Mouse (Mus musculus): Measurements from ENCODE around the gene Fam122a. TPM values are rescaled to one million over a fixed set of nuclear protein-coding genes. Genes with fewer than 3 reads are reported as not detected.

The Fam122a gene
- polyA plus RNA-seq, 1 experiment from 2014 or later, result 47.6 TPM

GRCm38 (mm10) chr19:24452441-24452898, 24.7 kb downstream of the Fam122a start:
- H3K9ac ChIP-seq, result 0 out of 2 replicates have a peak overlapping the region, but pooled peaks have one; percentile 1
- H3K4me1 ChIP-seq, result peaks cover 40% of the 10 kb centered on the region
- WGBS (ENCODE audit: insufficient replicate concordance), result 18% methylated on average over 3 of the region's 3 CpGs
- no peaks in the 10 kb centered on the region for H3K36me3 ChIP-seq
- peak overlapping the region; percentile 38 for H3K4me2 ChIP-seq
- peak; percentile 94 for ATAC-seq
- H3K27me3 ChIP-seq (replicated peaks), result no peaks in the 10 kb centered on the region
- H3K9me3 ChIP-seq (replicated peaks), result no peaks in the 10 kb centered on the region
- H3K27ac ChIP-seq, result peak overlapping the region; percentile 52
- H3K4me3 ChIP-seq, result no peak overlapping the region

- H3K36me3 ChIP-seq, result no peaks in the 10 kb centered on the region
- 73% methylated on average over 3 of the region's 3 CpGs for WGBS (ENCODE audit: insufficient replicate concordance)
- H3K4me2 ChIP-seq, result no peak overlapping the region
- ATAC-seq, result no peak
- peak overlapping the region; percentile 52 for H3K27ac ChIP-seq
- peaks cover 40% of the 10 kb centered on the region for H3K4me1 ChIP-seq
- H3K4me3 ChIP-seq, result no peak overlapping the region
- H3K9me3 ChIP-seq (replicated peaks), result no peaks in the 10 kb centered on the region
- no peaks in the 10 kb centered on the region for H3K27me3 ChIP-seq (replicated peaks)
- no peak overlapping the region for H3K9ac ChIP-seq
These were observed 25.5 kb downstream of the Fam122a start for GRCm38 (mm10) chr19:24451626-24452025.

GRCm38 (mm10) chr19:24450740-24451139, 26.4 kb downstream of the Fam122a start:
- Histone ChIP-seq H3K27ac (no peak overlapping the region), H3K4me2 (no peak overlapping the region), H3K36me3 (no peaks in the 10 kb centered on the region), H3K27me3 (replicated peaks) (no peaks in the 10 kb centered on the region), H3K4me3 (no peak overlapping the region), H3K9ac (no peak overlapping the region), H3K4me1 (peaks cover 40% of the 10 kb centered on the region), H3K9me3 (replicated peaks) (no peaks in the 10 kb centered on the region)
- WGBS (ENCODE audit: insufficient replicate concordance), result 72% methylated on average over 8 of the region's 8 CpGs
- ATAC-seq, result no peak

- WGBS (ENCODE audit: insufficient replicate concordance), result 63% methylated on average over 3 of the region's 3 CpGs
- Histone ChIP-seq H3K9me3 (replicated peaks) (no peaks in the 10 kb centered on the region), H3K27me3 (replicated peaks) (no peaks in the 10 kb centered on the region), H3K36me3 (0 out of 2 replicates have a peak, but pooled peaks cover 4% of the 10 kb centered on the region), H3K9ac (no peak overlapping the region), H3K4me2 (no peak overlapping the region), H3K4me3 (no peak overlapping the region), H3K4me1 (peaks cover 3% of the 10 kb centered on the region), H3K27ac (no peak overlapping the region)
- no peak for ATAC-seq
These were observed 32.8 kb downstream of the Fam122a start for GRCm38 (mm10) chr19:24444322-24444721.

DNA sequence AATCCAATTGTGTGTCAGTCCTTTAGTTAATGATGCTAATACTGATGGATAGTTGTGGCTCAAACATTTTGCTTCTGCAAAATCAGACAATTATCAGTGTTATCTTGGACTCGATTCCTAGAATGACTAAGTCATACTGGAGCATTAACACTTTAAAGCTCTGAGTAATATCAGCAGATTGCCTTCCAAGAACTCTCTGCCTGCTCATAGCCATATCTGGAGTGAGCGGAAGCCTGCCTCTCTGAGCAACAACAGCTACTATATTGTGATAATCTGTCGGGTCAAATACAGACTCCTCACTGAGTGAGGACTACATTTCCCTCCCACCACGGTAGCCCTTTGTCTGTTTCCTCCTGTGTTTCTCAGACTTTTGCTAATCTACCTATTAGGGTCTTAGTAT, 37.4 kb downstream of the Fam122a start:
- H3K27ac ChIP-seq, result no peak overlapping the region
- no peaks in the 10 kb centered on the region for H3K9me3 ChIP-seq (replicated peaks)
- peak; percentile 79 for ATAC-seq
- no peak overlapping the region for H3K9ac ChIP-seq
- H3K36me3 ChIP-seq, result 0 out of 2 replicates have a peak, but pooled peaks cover 4% of the 10 kb centered on the region
- peaks cover 3% of the 10 kb centered on the region for H3K4me1 ChIP-seq
- 18% methylated on average over 4 of the region's 4 CpGs for WGBS (ENCODE audit: insufficient replicate concordance)
- no peaks in the 10 kb centered on the region for H3K27me3 ChIP-seq (replicated peaks)
- H3K4me2 ChIP-seq, result no peak overlapping the region
- H3K4me3 ChIP-seq, result no peak overlapping the region

DNA sequence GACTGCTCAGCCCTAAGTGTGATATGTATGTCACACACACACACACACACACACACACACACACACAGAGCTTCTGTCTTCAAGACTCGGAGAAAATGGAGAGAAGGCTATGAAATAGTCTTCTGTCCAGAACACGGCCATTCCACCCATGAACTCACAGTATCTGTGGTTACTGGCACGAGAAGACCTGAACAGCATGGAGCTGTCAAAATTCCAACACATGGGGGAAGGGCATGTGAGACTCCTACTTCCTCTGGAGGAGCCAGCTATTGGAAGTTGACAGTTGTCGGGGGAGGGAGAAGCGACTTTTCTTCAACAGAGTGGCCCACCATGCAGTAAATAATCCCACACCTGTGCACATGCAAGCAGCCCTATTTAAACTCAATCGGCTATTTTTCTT, 42.9 kb downstream of the Fam122a start:
- Histone ChIP-seq H3K9me3 (replicated peaks) (no peaks in the 10 kb centered on the region), H3K36me3 (no peaks in the 10 kb centered on the region), H3K9ac (no peak overlapping the region), H3K4me2 (no peak overlapping the region), H3K4me1 (0 out of 2 replicates have a peak, but pooled peaks cover 4% of the 10 kb centered on the region), H3K4me3 (no peak overlapping the region), H3K27me3 (replicated peaks) (no peaks in the 10 kb centered on the region), H3K27ac (no peak overlapping the region)
- WGBS (ENCODE audit: insufficient replicate concordance), result 71% methylated on average over 6 of the region's 6 CpGs
- no peak for ATAC-seq

GRCm38 (mm10) chr19:24432447-24432846, 44.7 kb downstream of the Fam122a start:
- H3K4me3 ChIP-seq, result no peak overlapping the region
- H3K36me3 ChIP-seq, result no peaks in the 10 kb centered on the region
- no peak overlapping the region for H3K27ac ChIP-seq
- H3K9me3 ChIP-seq (replicated peaks), result no peaks in the 10 kb centered on the region
- H3K27me3 ChIP-seq (replicated peaks), result no peaks in the 10 kb centered on the region
- no peak overlapping the region for H3K4me2 ChIP-seq
- 0 out of 2 replicates have a peak, but pooled peaks cover 4% of the 10 kb centered on the region for H3K4me1 ChIP-seq
- ATAC-seq, result no peak
- 58% methylated on average over 5 of the region's 5 CpGs for WGBS (ENCODE audit: insufficient replicate concordance)
- H3K9ac ChIP-seq, result no peak overlapping the region

DNA sequence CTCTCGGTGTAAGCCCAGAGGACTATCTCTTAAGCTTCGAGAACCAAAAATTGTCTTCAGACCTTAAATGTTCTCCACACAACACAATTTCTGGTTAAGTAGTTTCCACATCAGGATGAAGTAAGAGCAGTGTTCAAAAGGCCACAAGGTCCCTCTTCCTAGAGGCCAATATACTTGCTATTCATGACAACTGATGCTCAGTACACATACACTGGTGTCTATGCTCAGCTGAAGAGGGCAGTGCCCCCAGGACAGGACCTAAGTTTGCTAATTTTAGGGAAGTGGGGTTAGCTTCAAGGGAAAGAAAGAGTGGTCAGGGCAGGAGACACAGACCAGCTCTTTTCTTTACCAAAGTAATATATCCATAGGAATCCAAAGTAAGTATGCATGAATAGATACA, 45.8 kb downstream of the Fam122a start:
- WGBS (ENCODE audit: insufficient replicate concordance), result 88% methylated on average over 2 of the region's 2 CpGs
- no peak overlapping the region for H3K4me2 ChIP-seq
- H3K36me3 ChIP-seq, result no peaks in the 10 kb centered on the region
- no peak overlapping the region for H3K9ac ChIP-seq
- H3K4me1 ChIP-seq, result 0 out of 2 replicates have a peak, but pooled peaks cover 4% of the 10 kb centered on the region
- no peaks in the 10 kb centered on the region for H3K9me3 ChIP-seq (replicated peaks)
- H3K27ac ChIP-seq, result no peak overlapping the region
- ATAC-seq, result no peak
- no peak overlapping the region for H3K4me3 ChIP-seq
- no peaks in the 10 kb centered on the region for H3K27me3 ChIP-seq (replicated peaks)

DNA sequence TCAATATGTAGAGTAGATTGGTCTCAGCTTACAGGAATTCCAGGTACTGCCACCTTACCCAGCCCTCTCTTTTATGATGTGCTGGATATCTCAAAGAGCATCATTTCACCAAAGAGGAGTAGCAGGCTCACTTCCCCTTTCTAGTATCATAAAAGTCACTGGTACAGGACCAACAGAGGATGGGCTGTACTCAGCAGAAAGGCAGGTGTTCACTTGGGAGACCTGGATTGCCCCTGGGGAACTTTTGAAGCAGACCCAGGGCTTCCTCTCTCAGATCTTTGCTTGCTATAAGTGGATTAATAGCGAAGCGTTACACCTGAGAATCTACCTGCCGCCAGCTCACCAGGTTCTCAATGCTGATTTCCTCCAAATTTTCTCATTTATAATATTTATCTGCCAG, 49.1 kb downstream of the Fam122a start:
- H3K9ac ChIP-seq, result no peak overlapping the region
- no peaks in the 10 kb centered on the region for H3K36me3 ChIP-seq
- no peak overlapping the region for H3K27ac ChIP-seq
- no peaks in the 10 kb centered on the region for H3K4me1 ChIP-seq
- H3K4me2 ChIP-seq, result no peak overlapping the region
- H3K27me3 ChIP-seq (replicated peaks), result no peaks in the 10 kb centered on the region
- no peaks in the 10 kb centered on the region for H3K9me3 ChIP-seq (replicated peaks)
- H3K4me3 ChIP-seq, result no peak overlapping the region
- ATAC-seq, result no peak
- 92% methylated on average over 3 of the region's 3 CpGs for WGBS (ENCODE audit: insufficient replicate concordance)

DNA sequence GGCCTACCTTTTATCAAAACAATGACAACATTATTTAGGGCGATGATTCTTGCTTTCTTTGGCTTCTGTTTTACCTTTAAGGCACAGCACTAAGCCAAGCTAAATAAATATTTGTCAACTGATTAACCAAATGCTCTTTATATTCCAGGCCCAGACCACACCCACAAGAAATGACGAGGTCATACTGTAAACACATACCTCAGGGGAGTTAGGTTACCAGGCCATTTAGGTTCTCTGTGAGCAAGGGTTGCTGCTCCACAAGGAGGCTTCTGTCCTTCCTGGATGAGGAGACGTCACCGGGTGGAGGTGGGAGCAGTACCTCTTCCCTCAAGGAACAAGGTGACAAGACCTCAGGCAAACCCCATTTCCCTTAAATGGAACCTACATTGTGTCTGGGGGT, 49.9 kb downstream of the Fam122a start:
- Histone ChIP-seq H3K4me1 (no peaks in the 10 kb centered on the region), H3K27me3 (replicated peaks) (no peaks in the 10 kb centered on the region), H3K4me2 (no peak overlapping the region), H3K36me3 (no peaks in the 10 kb centered on the region), H3K27ac (no peak overlapping the region), H3K9ac (no peak overlapping the region), H3K4me3 (no peak overlapping the region), H3K9me3 (replicated peaks) (no peaks in the 10 kb centered on the region)
- no peak for ATAC-seq
- 67% methylated on average over 4 of the region's 4 CpGs for WGBS (ENCODE audit: insufficient replicate concordance)

DNA sequence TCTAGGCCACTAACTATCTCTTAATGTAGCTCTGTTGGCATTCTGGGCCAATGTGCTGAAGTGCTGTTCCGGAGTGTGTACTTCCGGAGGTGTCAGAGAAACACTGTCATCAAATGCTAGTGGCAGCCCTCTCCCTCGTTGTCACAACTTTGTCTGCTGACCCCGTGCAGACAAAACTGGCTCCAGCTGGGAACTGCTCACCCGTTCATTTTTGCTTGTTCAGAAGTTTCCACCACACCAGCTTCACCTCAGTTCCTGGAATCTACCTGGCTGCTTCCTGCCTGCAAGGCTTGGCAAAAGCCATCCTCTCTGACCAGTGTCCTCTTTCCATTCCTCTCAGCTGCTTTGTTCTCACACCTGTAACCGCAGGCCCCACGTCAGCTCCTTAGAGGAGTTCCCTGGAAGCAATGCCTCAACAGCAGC, 50.4 kb downstream of the Fam122a start:
- 84% methylated on average over 7 of the region's 7 CpGs for WGBS (ENCODE audit: insufficient replicate concordance)
- ATAC-seq, result no peak
- H3K27ac ChIP-seq, result no peak overlapping the region
- H3K36me3 ChIP-seq, result no peaks in the 10 kb centered on the region
- no peaks in the 10 kb centered on the region for H3K9me3 ChIP-seq (replicated peaks)
- H3K4me2 ChIP-seq, result no peak overlapping the region
- H3K4me1 ChIP-seq, result no peaks in the 10 kb centered on the region
- H3K27me3 ChIP-seq (replicated peaks), result no peaks in the 10 kb centered on the region
- no peak overlapping the region for H3K4me3 ChIP-seq
- H3K9ac ChIP-seq, result no peak overlapping the region
